Mouse (Mus musculus) thymus, adult 2 months (tissue): Measurements from ENCODE around the gene Donson.

Experiments used
- CTCF ChIP-seq: fragments of 200-500 bp; IDR thresholded peaks from 2 replicates; pipeline ENCODE4 v1.5.1; 2012; ENCODE audit warnings: mild to moderate bottlenecking, control low read depth, low read length, moderate library complexity, borderline replicate concordance; ENCODE audit not compliant: control insufficient read depth, poor library complexity, insufficient read depth; ENCODE audit errors: extremely low read depth
- POLR2A ChIP-seq: fragments of 200-500 bp; IDR thresholded peaks from 2 replicates; pipeline ENCODE4 v1.6.1; 2012; ENCODE audit warnings: mild to moderate bottlenecking, low read length, control low read depth, moderate library complexity; ENCODE audit not compliant: control insufficient read depth, poor library complexity, insufficient read depth; ENCODE audit errors: extremely low read depth

DNA sequence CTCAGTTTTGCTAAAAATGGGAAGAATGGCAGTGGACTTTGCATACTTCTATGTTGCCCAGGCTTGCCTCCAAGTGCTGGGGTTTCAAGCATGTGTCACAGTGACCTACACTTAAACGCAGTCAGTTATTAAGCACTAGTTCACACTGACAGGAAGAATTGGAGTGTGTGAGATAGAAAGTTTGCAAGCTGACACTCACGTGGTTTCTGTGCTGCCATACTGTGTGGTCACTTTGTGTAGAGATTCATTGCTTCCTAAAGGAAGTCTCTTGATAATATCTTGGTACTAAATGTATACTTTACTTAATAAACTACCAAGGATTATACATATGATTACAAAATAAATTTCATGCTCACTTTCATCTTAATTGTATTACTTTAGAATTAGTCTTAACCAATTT, 44.2 kb upstream of the Donson start:
- TF ChIP-seq POLR2A: no peak
- TF ChIP-seq CTCF: no peak
